Mouse (Mus musculus): ENCODE data around the gene Prom1. TPM values are rescaled to one million over a fixed set of nuclear protein-coding genes. Genes with fewer than 3 reads are reported as not detected.

The Prom1 gene
- polyA plus RNA-seq, 1 experiment from 2014 or later, result 31.3 TPM

DNA sequence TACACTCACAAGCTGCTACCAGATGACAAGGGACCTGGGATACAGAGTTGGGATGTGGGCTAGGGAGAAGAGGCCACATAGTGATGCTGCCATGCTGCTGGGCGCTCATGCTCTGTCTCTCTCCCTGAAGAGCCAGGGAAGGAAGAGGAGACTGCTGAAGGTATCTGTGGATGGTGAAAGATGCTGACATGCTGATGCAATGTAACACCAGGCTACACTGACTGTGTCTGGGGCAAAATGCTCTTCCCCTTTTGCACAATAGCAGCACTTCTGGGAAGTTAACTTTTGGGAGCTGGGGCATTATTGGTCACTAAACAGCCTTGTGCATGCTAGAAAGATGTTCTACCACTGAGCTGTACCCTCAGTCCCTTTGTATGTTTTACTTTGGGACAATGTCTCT, 26.4 kb downstream of the Prom1 start:
- no peaks in the 10 kb centered on the region for H3K36me3 ChIP-seq
- H3K9ac ChIP-seq, result no peak overlapping the region
- 0 out of 2 replicates have a peak, but pooled peaks cover 7% of the 10 kb centered on the region for H3K4me1 ChIP-seq
- no peaks in the 10 kb centered on the region for H3K27me3 ChIP-seq
- H3K4me3 ChIP-seq, result no peak overlapping the region
- H3K9me3 ChIP-seq, result no peaks in the 10 kb centered on the region
- WGBS, result 88% methylated on average over 1 of the region's 1 CpGs
- no peak for ATAC-seq (ENCODE audit: insufficient number of reproducible peaks, low FRiP score, low TSS enrichment, low read depth)
- H3K4me2 ChIP-seq, result no peak overlapping the region
- no peak overlapping the region for H3K27ac ChIP-seq

- no peak overlapping the region for H3K9ac ChIP-seq
- H3K27me3 ChIP-seq, result no peaks in the 10 kb centered on the region
- H3K4me2 ChIP-seq, result no peak overlapping the region
- no peak overlapping the region for H3K4me3 ChIP-seq
- 45% methylated on average over 3 of the region's 3 CpGs for WGBS
- H3K36me3 ChIP-seq, result no peaks in the 10 kb centered on the region
- H3K27ac ChIP-seq, result no peak overlapping the region
- H3K4me1 ChIP-seq, result 0 out of 2 replicates have a peak, but pooled peaks cover 6% of the 10 kb centered on the region
- no peak for ATAC-seq (ENCODE audit: insufficient number of reproducible peaks, low FRiP score, low TSS enrichment, low read depth)
- no peaks in the 10 kb centered on the region for H3K9me3 ChIP-seq
These were observed 28.2 kb downstream of the Prom1 start for GRCm38 (mm10) chr5:44073634-44074033.

- no peaks in the 10 kb centered on the region for H3K9me3 ChIP-seq
- H3K4me3 ChIP-seq, result no peak overlapping the region
- H3K27ac ChIP-seq, result no peak overlapping the region
- H3K4me2 ChIP-seq, result no peak overlapping the region
- no peaks in the 10 kb centered on the region; the same call in 1 of the 2 replicates for H3K36me3 ChIP-seq
- no peak overlapping the region for H3K9ac ChIP-seq
- no peak for ATAC-seq (ENCODE audit: insufficient number of reproducible peaks, low FRiP score, low TSS enrichment, low read depth)
- 86% methylated on average over 7 of the region's 7 CpGs for WGBS
- H3K27me3 ChIP-seq, result no peaks in the 10 kb centered on the region
- 0 out of 2 replicates have a peak, but pooled peaks cover 6% of the 10 kb centered on the region for H3K4me1 ChIP-seq
These were observed 31.2 kb downstream of the Prom1 start for GRCm38 (mm10) chr5:44070529-44071133.

GRCm38 (mm10) chr5:44058258-44058657, 43.6 kb downstream of the Prom1 start:
- WGBS, result 94% methylated on average over 3 of the region's 3 CpGs
- H3K36me3 ChIP-seq, result no peaks in the 10 kb centered on the region
- no peak overlapping the region for H3K27ac ChIP-seq
- H3K9ac ChIP-seq, result no peak overlapping the region
- no peaks in the 10 kb centered on the region for H3K27me3 ChIP-seq
- H3K4me2 ChIP-seq, result no peak overlapping the region
- no peak overlapping the region for H3K4me3 ChIP-seq
- ATAC-seq (ENCODE audit: insufficient number of reproducible peaks, low FRiP score, low TSS enrichment, low read depth), result no peak
- H3K4me1 ChIP-seq, result no peaks in the 10 kb centered on the region
- H3K9me3 ChIP-seq, result no peaks in the 10 kb centered on the region

GRCm38 (mm10) chr5:44050213-44050612, 51.6 kb downstream of the Prom1 start:
- Histone ChIP-seq H3K9ac (no peak overlapping the region), H3K4me2 (no peak overlapping the region), H3K4me3 (no peak overlapping the region), H3K36me3 (no peaks in the 10 kb centered on the region), H3K27me3 (no peaks in the 10 kb centered on the region), H3K27ac (no peak overlapping the region), H3K9me3 (no peaks in the 10 kb centered on the region), H3K4me1 (no peaks in the 10 kb centered on the region)
- no peak for ATAC-seq (ENCODE audit: insufficient number of reproducible peaks, low FRiP score, low TSS enrichment, low read depth)
- WGBS, result 75% methylated on average over 8 of the region's 8 CpGs

- no peaks in the 10 kb centered on the region for H3K4me1 ChIP-seq
- no peaks in the 10 kb centered on the region for H3K36me3 ChIP-seq
- ATAC-seq (ENCODE audit: insufficient number of reproducible peaks, low FRiP score, low TSS enrichment, low read depth), result no peak
- 48% methylated on average over 6 of the region's 6 CpGs for WGBS
- H3K9me3 ChIP-seq, result no peaks in the 10 kb centered on the region
- no peak overlapping the region for H3K9ac ChIP-seq
- H3K27me3 ChIP-seq, result no peaks in the 10 kb centered on the region
- no peak overlapping the region for H3K4me2 ChIP-seq
- H3K27ac ChIP-seq, result no peak overlapping the region
- no peak overlapping the region for H3K4me3 ChIP-seq
These were observed 52.3 kb downstream of the Prom1 start for GRCm38 (mm10) chr5:44049395-44049976.

DNA sequence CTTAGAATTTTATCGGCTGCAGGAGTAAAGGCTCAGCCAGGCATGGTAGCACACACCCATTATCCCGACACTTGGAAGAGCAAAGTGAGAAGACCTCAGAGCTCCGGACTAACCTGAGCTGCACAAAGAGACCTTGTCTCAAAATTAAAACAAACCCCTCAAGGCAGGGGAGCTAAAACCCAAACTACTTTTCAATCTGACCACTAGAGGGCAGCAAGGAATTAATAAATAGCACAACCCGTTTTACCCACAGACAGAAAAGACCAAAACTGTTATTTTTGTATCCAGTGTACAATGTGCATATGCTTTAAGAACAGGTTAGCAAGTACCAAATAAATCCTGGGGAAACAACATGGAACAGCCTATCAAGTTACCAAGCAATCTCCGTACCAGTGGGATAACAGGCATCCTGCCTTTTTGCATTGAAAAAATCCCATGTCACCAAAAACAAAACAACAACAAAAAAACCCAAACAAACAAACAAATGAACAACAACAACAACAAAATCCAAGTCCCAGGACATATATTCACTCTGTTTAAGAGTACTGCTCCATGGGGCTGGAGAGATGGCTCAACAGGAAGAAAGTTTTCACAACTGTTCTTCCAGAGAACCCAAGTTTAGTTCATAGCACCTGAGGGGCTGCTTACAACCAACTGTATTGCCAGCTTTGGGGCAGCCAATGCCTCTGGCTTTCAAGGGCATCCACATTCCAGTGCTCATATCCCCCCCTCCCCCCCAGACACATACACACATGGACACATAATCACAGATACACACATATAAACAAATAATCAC, 53.1 kb downstream of the Prom1 start:
- no peaks in the 10 kb centered on the region for H3K9me3 ChIP-seq
- no peaks in the 10 kb centered on the region for H3K4me1 ChIP-seq
- ATAC-seq (ENCODE audit: insufficient number of reproducible peaks, low FRiP score, low TSS enrichment, low read depth), result no peak
- no peaks in the 10 kb centered on the region for H3K27me3 ChIP-seq
- H3K36me3 ChIP-seq, result no peaks in the 10 kb centered on the region
- H3K4me3 ChIP-seq, result no peak overlapping the region
- no peak overlapping the region for H3K27ac ChIP-seq
- H3K4me2 ChIP-seq, result no peak overlapping the region
- WGBS, result 31% methylated on average over 5 of the region's 5 CpGs
- H3K9ac ChIP-seq, result no peak overlapping the region

- ATAC-seq (ENCODE audit: insufficient number of reproducible peaks, low FRiP score, low TSS enrichment, low read depth), result no peak
- no peaks in the 10 kb centered on the region for H3K27me3 ChIP-seq
- H3K9me3 ChIP-seq, result no peaks in the 10 kb centered on the region
- no peak overlapping the region for H3K27ac ChIP-seq
- no peaks in the 10 kb centered on the region for H3K4me1 ChIP-seq
- WGBS, result 53% methylated on average over 1 of the region's 1 CpGs
- no peaks in the 10 kb centered on the region for H3K36me3 ChIP-seq
- no peak overlapping the region for H3K4me3 ChIP-seq
- H3K4me2 ChIP-seq, result no peak overlapping the region
- no peak overlapping the region for H3K9ac ChIP-seq
These were observed 60.1 kb downstream of the Prom1 start for GRCm38 (mm10) chr5:44041725-44042124.

DNA sequence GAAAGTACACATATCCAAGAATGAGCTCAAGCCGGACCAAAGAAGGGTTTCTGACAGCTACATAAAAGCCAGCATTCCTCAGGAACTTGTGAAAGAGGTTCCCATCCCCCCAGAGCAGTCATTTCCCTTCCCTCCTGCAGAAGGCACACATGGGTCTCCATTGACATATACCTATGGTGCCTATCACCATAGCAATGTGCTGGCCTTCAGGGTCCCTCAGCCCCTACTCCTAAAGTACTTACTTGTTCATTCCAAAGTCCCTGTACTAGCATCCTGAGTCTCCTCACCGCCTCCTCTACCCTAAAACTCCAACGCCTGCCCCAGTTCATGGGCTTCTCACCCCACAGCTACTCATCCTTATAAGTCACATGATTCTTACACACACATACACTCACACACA, 60.8 kb downstream of the Prom1 start:
- H3K27ac ChIP-seq, result no peak overlapping the region
- H3K27me3 ChIP-seq, result no peaks in the 10 kb centered on the region
- H3K4me1 ChIP-seq, result no peaks in the 10 kb centered on the region
- ATAC-seq (ENCODE audit: insufficient number of reproducible peaks, low FRiP score, low TSS enrichment, low read depth), result no peak
- WGBS, result 89% methylated on average over 3 of the region's 3 CpGs
- no peak overlapping the region for H3K4me3 ChIP-seq
- H3K9ac ChIP-seq, result no peak overlapping the region
- H3K4me2 ChIP-seq, result no peak overlapping the region
- H3K9me3 ChIP-seq, result no peaks in the 10 kb centered on the region
- no peaks in the 10 kb centered on the region for H3K36me3 ChIP-seq

DNA sequence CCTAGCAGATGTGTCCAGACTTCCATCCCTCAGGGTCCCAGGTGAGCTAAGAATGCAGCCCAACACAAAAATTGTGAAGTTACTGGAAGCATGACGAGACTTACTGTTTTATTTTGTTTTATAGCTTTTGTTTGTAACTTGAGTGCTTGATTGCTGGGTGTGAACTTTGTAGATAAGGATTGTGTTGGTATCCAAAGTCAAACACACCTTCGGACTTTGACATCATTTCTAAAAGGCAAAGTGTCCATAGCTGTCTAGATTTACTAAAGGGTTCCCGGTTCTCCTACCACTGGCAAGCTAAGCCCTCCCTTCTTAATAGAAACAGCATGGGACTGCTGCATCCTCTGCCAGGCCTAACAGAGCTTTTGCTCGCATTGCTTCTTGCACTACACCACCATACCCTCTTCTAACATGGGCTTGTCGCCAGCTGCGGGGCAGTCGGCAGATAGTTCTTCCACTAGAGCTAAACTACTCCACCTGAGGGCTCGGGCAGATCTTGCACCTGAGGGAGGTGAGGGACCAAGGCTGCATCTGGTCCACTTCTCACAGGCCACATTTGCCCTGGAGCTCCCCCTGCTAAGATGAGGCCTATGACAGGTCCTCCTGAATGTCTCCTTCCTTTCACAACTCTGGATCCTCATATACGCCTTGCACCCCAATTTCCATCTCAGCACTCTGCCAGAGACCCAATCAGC, 103.4 kb downstream of the Prom1 start:
- Histone ChIP-seq H3K9ac (no peak overlapping the region), H3K4me3 (no peak overlapping the region), H3K4me1 (no peaks in the 10 kb centered on the region), H3K9me3 (no peaks in the 10 kb centered on the region), H3K27ac (no peak overlapping the region), H3K4me2 (no peak overlapping the region), H3K27me3 (no peaks in the 10 kb centered on the region), H3K36me3 (peaks cover 9% of the 10 kb centered on the region; the same call in 1 of the 2 replicates)
- 89% methylated on average over 9 of the region's 9 CpGs for WGBS
- no peak for ATAC-seq (ENCODE audit: insufficient number of reproducible peaks, low FRiP score, low TSS enrichment, low read depth)

DNA sequence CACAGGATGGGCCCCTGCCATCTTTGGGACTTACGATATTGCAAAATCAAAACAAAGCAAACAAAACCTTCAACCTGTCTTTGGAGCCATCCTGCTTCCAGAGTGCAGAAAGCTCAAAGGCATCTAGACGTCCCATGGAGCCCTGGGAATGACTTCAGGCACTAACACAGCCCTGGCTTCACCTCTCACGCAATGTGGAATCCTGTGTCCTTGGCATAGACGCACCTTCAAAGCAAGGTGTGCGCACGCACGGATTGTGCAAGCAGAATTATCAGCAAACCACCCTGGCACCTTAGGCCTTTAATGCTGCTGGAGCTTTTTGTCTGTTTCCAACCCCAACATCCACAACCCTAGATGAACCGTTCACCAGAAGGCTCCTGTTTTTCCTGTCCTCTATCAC, 104.2 kb downstream of the Prom1 start:
- no peak for ATAC-seq (ENCODE audit: insufficient number of reproducible peaks, low FRiP score, low TSS enrichment, low read depth)
- WGBS, result 87% methylated on average over 8 of the region's 8 CpGs
- Histone ChIP-seq H3K27ac (no peak overlapping the region), H3K36me3 (peaks cover 8% of the 10 kb centered on the region; the same call in 1 of the 2 replicates), H3K4me1 (no peaks in the 10 kb centered on the region), H3K4me2 (no peak overlapping the region), H3K9me3 (no peaks in the 10 kb centered on the region), H3K27me3 (no peaks in the 10 kb centered on the region), H3K9ac (no peak overlapping the region), H3K4me3 (no peak overlapping the region)

GRCm38 (mm10) chr5:43996162-43996561, 105.7 kb downstream of the Prom1 start:
- ATAC-seq (ENCODE audit: insufficient number of reproducible peaks, low FRiP score, low TSS enrichment, low read depth), result no peak
- H3K4me1 ChIP-seq, result no peaks in the 10 kb centered on the region
- peaks cover under 1% of the 10 kb centered on the region; the same call in 1 of the 2 replicates for H3K36me3 ChIP-seq
- H3K9me3 ChIP-seq, result no peaks in the 10 kb centered on the region
- no peak overlapping the region for H3K4me3 ChIP-seq
- no peaks in the 10 kb centered on the region for H3K27me3 ChIP-seq
- H3K4me2 ChIP-seq, result no peak overlapping the region
- H3K27ac ChIP-seq, result no peak overlapping the region
- H3K9ac ChIP-seq, result no peak overlapping the region
- WGBS, result 76% methylated on average over 4 of the region's 4 CpGs

Measured in limb, embryonic 15.5 days (tissue).